Mouse (Mus musculus) ovary, postnatal 36 days (tissue): ENCODE data around the gene Dctpp1.
A peak's percentile ranks its signal among the peaks of the same experiment; 100 is the strongest.

Experiments
- DNase-seq: peaks from one replicate; pipeline ENCODE4 v3.0.0; 2022; ENCODE audit warnings: low spot score, mixed read lengths

Dctpp1 gene

GRCm38 (mm10) chr7:127260309-127261111 lies at the start of gene Dctpp1:
Dctpp1 (minus strand) TSS chr7:127260709.
- DNase-seq, result peak; percentile 95

- no peak for DNase-seq
Observed at GRCm38 (mm10) chr7:127309951-127310350, 49.4 kb upstream of the Dctpp1 start.

DNA sequence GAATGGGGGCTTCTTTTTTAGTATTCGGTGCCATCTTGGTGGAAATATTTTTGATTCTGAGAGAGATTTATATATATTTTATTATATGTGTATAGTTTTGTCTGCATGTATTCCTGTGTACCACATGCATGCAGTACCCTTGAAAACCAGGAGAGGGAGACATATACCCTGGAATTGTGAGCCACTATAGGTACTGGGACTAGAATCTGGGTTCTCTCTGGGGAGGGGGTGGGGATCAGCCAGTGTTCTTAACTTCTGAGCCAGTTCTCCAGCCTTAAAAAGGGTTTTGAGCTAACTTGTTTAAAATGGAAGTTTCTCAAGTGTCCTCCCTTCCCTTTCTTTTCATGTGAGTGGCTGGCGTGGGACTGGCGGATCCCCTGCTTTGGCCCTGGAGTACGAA lies 48.4 kb upstream of the Dctpp1 start:
- no peak for DNase-seq

DNA sequence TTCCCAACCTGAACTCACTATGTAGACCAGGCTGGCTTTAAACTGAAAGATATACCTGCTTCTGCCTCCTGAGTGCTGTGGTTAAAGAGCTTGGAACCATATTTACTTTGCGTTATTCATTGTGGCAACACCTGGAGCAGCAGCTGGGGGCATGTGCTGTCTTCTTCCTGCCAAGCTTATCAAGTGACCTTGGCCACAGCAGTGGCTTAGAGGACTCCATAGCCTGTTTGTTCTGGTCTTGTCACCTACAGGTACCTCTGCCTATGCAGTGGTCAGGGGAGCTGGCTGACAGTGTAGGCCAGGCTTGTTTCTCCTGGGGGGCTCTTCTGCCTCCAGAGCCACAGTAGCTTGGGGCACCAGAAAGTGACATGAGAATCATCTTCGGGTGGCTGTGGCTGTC lies 47.9 kb upstream of the Dctpp1 start:
- DNase-seq, result no peak

DNA sequence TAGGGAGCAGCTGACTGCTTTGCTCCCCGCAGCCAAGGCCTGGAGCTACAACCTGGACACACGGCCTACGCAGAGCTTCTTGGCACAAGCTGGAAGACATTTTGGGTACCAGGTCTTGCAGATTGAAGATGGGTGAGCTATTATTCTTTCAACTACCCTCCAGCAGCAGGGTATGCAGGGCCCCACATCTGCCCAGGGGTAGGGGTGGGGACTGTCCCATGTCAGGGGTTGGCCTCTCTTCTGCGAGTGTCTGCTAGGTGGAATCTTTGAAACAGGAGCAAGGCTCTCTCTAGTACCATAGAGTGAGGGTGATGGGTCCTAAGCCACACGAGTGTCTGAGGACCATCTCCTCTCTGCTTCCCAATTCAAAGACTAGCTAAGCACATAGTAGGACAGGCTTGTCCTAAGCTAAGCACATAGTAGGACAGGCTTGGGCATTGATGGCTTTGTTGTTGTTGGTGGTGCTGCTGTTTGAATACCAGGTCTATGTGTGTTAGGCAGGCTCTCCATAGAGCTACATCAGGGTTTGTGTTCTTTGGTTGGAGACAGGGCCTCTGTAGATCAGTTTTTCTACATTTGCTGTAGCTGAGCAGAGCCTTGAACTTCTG lies 37.2 kb upstream of the Dctpp1 start:
- no peak for DNase-seq

GRCm38 (mm10) chr7:127296786-127297555 lies 36.5 kb upstream of the Dctpp1 start:
- DNase-seq, result no peak

- no peak for DNase-seq
Observed at GRCm38 (mm10) chr7:127296098-127296497, 35.6 kb upstream of the Dctpp1 start, which contains the start of gene Itgal. Itgal (plus strand) TSS chr7:127296260.

- no peak for DNase-seq
Observed at GRCm38 (mm10) chr7:127290142-127290541, 29.6 kb upstream of the Dctpp1 start.

DNA sequence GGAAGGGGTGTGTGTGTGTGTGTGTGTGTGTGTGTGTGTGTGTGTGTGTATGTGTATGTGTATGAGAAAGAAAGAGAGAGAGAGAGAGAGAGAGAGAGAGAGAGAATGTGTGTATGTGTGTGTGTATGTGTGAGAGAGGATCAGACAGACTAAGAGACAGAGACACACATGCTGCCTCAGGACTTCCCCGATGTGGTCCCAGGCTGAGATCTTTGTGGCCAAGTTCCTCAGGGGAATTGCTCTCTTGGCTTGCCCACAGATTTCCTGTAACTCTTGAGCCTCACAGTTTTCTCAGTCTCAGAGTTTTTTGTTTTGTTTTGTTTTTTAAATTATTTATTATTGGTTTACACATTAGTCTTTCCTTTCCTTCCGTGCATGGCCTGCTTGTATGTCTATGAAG lies 28.8 kb upstream of the Dctpp1 start:
- no peak for DNase-seq

DNA sequence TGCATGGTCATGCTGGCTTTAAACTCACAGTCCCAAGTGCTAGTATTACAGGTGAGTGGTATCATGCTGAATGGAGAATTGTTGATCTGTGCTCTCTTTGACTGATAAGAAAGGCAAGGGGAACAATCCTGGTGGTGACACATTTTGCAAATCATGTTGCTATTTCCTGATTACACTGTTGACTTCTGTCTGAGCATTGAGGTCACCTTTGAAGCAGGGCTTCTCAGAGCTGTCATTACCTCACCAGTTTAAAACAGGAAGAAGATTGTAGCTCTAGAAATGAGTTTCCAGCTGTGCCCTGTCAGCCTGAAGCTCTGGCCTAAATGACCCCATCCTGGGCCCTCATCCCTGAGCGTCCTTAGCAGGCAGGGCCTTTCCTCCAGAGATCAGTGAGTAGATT lies 27.4 kb upstream of the Dctpp1 start:
- DNase-seq, result no peak

DNA sequence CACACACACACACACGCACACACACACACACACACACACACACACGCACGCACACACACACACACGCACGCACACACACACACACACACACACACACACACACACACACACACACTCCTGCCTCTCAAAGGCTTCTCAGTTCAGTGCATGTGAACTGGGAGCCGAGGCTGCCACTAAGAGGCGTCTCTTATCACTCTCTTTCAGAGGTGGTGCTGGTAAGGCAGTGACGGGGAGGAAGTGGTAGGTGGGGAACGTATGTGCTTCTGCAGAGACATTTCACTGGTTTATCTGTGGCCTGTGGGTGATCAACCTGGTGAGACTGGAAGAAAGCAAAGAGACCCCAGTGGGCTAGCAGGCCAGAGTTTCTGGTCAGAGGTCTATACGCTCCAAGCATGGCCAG lies 24.6 kb upstream of the Dctpp1 start:
- DNase-seq, result no peak

DNA sequence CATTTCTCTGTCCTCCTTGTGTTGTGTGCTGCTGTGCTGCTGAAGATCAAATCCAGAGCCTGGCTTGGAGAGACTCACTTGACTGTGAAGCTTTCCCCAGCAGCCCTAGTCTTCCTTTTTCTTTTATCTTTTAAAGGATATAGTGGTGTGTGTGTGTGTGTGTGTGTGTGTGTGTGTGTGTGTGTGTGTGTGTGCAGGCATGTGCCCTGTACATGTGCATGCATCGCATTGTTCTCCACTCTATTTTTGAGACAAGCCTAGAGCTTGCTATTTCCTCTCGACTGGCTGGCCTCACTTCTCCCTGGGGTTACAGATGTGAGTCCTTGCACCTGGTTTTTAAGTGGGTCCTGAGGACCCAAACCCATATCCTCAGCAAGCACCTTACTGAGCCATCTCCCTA lies 21.7 kb upstream of the Dctpp1 start:
- no peak for DNase-seq

DNA sequence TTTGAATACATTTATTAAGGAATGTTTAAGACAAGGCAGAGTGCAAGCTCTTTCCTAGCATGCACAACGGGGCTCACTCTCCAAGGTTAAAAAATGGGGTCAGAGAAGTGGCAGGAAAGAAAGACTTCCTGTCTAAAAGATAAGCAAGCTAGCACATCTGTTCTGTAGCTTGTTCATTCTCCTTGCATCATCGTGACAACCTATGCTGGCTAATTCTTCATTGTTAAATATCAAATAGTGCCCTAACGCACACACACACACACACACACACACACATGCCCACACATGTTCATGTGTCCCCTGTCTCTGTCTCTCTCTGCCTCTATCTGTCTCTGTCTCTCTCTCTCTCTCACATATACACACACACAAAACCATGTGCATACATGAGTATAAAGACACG lies 20.6 kb upstream of the Dctpp1 start:
- no peak for DNase-seq

GRCm38 (mm10) chr7:127280092-127280491 lies 19.6 kb upstream of the Dctpp1 start:
- no peak for DNase-seq

GRCm38 (mm10) chr7:127278311-127278710 lies 17.8 kb upstream of the Dctpp1 start:
- no peak for DNase-seq

- no peak for DNase-seq
Observed at GRCm38 (mm10) chr7:127276519-127276961, 16.0 kb upstream of the Dctpp1 start.

DNA sequence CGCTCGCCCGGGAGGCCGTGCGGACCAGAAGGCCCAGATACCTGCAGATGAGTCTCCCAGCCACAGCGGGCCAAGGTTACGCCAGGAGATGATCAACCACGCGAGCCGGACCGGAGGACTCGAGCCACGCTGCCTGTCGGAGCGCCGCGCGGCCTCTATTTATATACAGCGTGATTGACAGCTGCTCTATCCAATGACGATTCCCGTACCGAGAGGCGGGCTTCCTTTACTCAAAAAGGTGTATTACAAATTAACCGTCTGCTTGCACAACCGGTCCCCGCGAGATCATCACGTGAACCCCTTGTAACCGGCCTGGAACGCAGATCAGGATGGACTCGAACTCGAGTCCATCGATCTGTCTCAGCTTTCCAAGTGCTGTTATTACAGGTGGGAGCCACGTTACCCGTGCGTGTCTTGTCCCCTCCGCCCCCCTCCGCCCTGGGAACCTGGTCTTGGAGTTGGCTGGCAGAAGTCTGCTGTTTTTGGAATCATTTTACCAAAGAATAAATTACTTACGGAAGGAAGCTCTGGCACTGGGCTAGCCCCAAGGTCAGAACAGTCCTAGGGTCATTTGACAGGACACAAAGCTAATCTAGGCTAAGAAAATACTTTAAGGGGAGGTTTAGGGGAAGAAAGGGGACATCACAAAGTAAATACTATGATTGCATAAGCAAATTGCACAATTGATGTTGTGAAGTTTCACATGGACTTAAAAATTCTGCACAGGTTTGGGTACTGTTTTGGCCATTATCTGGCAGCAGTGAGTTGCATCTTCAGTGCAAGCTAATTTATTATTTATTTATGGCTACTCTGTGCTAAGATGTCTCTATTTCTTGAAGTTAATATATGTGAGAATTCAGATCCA lies 13.6 kb upstream of the Dctpp1 start, which contains the start of gene Sephs2:
TSS of gene Sephs2 (minus strand) at position 131 of the 865 bp plus-strand sequence.
- DNase-seq, result peak; percentile 91

GRCm38 (mm10) chr7:127273118-127273923 lies 12.8 kb upstream of the Dctpp1 start:
- no peak for DNase-seq

DNA sequence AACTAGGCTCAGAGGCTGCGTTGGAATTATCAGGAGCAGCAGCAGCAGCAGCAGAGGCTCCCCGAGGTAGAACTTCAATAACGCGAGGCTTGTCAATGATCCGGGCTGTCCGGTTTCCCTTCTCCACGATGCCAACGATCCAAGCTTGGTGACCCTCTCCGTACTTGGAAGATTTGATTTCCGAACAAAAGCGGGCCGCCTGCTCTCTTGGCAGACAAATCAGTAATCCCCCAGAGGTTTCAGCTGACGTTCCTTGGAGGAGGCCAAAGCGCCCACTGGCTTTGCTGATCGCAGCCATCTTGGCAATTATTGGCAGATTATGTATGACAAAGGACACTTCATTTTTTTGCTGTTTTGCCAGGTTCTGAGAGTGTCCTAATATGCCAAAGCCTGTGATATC lies 12.1 kb upstream of the Dctpp1 start:
- DNase-seq, result no peak

GRCm38 (mm10) chr7:127271093-127271492 lies 10.6 kb upstream of the Dctpp1 start:
- DNase-seq, result no peak

DNA sequence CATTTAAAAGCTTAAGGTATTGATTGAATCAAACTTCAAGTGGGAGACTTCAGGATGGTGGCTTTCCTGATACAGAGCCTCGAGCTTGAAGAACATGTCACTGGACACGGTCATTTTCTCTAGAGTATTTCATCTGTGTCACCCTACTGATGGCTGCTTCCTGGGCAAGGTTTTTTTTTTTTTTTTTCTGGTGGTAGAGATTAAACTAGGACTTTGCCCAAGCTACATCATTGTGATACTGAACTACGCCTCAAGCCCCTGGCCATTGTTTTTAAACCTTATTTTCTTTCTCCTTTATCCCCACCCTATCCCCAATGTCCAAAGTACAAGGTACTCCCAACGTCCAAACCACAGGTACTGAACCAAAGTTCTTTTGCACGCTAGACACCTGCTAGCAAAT lies 10.2 kb upstream of the Dctpp1 start:
- no peak for DNase-seq
